Mouse (Mus musculus) spleen, postnatal 36 days (tissue): ENCODE data around the gene Dnajc19.
"Not testable (repeated sequence)": the region's sequence is repeated elsewhere in the genome, so short reads cannot be mapped to it uniquely, and the experiment has no call there.

Source experiments
- DNase-seq, 2 experiments: peaks; one replicate each; pipeline ENCODE4 v3.0.0; 2022; ENCODE audit warnings: low spot score in 2 of 2, mixed read lengths in 1 of 2

Dnajc19 gene

DNA sequence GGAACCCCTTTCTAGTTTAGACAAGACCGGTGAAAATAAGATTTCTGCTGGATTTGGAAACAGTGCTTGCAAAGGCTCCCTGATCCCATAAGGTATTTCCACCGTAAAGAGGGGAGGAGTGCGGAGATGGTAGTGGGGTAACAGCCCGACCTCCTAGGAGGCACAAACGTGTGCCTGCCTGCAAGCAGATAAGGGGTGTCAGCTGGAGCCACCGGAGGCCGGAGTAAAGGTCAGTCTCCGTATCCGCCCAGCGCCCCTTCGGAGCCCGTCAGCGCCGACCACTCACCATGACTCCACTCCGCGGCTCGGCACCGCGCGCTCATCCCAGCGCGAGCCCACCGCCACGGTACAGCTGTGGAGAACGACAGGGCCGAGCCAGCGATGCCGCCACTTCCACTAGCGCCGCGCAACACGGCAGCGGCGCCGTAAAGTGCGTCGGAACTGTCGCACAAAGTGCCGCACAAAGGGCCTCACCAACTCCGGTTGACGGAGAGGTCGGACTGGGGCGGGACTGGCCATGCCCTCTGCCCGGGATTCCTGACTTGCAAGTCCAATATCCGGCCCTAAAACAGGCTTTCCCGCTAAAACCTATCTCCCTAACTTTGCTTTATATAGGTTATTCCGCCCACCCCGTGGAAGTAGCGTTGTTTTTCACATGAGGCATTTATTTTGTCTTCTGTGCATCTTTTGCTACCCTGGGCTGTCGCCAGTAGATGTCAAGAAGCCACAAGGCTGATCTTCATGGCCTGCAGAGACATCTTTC lies at the start of gene Dnajc19:
Dnajc19 (minus strand) TSS at position 422 of the 763 bp plus-strand sequence.
- DNase-seq = peak; percentile 89

DNA sequence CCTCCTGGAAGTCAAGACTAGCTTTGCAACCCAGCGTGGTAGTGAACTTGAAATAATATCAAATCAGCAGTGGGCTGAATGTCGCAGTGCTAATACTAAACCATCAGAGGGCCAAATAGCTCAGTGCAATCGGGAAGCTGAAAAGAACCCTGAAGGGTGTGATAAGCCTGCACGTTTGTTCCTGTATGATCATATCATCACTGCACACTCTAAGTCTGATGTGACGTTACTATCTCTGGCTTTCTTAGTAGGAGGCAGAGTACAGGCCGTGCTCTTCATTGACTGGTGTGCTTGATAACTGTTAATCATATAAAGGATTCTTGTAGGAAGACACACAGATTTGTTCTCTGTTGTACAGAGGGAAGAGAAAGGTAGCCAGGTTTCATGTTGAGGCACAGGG lies 48.8 kb upstream of the Dnajc19 start:
- no peak for DNase-seq

DNA sequence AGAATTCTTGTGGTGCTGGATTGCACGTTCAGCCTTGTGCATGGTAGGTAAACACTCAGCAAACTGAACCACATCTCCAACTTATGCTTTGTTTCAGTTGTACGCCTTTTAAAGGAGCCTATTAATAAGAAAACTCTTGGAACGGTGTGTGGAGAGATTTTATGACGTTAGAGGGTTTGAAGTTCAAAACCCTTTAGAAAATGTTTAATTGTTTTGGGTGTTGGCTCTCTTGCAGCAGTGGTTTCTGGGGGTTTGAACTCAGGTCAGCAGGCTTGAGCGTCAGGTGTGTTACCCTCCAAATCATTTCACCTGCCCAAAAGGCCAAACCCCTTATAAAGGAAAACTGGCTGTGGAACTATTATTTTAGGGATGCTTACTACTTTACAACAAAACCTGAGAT lies 40.2 kb upstream of the Dnajc19 start:
- DNase-seq = no peak

DNA sequence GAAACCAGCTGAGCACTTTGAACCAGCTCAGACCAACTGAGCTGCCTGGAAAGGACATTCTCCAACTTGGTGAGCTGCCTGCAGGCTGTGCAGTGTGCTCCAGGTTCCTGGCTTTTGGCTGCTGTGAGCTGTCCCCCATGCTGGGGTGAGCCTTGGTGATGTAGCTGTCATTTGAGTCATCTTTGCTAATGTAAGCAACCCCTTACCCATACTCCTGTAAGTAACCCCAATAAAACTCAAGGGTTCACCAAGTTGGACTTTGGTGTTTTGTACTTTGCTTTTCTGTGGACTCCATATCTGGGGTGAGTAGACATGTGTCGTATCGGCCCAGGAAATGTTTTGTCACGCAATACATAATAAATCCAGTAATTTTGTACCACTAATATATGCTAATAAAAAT lies 39.7 kb upstream of the Dnajc19 start:
- no peak for DNase-seq

DNA sequence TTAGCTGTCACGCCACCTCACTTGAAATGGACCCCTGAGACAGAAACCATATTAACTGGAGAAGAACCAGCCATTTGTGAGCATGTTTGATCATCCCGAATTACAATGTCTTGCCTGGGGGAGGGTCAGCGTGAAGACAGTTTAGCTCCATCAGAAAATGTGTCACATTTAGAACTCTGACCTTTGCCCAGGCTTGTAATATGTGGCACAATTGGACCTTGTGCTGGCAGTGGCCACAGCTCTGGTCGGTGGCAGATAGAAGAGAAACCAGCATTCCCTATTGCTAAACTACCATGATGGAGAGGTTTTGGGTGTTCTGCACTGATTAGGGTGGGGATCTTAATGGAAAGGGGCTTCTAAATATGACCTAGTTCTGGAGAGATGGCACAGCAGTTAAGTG lies 38.7 kb upstream of the Dnajc19 start:
- DNase-seq = no peak

DNA sequence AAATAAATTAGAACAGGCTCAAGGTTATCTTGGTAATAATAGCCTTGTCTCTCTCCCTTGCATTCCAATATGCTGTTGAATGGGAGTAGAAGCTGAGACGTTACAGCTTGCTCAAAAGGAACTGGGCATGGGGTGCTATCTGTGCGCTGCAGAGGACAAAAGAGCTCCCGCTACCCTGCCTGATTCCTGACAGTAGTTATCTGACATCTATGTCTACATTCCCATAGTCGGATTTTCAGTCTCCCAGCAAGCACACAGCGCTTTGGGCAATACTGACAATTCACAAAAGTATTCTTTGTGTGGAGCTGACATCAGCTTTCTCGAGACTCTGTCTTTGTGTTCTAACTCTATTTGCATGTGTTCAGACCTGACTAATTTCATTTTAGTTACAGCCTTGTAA lies 34.7 kb upstream of the Dnajc19 start:
- no peak for DNase-seq

DNA sequence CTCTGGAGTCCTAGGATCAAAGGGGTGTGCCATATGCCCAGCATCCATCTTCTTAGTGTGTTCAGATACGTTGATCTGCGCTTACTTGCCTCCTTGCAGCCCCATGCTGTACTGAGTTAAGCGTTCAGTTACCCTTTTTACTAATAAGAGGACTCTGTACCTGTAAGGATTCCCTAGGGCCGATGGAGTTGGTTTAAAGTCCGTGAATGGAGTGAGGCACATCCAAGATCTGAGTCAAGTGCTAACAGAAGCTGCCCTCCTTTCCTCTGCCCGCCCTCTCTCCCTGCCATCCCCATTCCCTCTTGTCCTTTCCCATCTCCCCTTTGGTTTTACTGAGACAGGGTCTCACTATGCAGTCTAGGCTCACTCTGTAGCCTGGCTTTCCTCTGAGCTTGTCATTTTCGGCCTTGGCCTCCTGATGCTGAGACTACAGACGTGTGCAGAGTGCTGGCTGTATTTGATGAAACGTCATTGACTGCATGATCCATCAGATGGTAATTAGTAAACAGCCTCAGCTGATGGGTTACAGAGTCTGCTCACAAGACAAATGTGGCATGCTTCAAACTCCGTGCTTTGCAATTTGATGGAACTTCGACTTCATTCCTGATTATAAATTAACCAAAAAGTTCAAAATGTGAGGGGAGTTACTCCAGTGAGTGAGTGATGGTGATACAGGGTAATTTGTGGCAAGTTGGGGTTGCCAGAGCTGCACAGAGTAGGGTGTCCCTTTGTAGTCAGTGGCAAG lies 31.0 kb upstream of the Dnajc19 start:
- no peak for DNase-seq

DNA sequence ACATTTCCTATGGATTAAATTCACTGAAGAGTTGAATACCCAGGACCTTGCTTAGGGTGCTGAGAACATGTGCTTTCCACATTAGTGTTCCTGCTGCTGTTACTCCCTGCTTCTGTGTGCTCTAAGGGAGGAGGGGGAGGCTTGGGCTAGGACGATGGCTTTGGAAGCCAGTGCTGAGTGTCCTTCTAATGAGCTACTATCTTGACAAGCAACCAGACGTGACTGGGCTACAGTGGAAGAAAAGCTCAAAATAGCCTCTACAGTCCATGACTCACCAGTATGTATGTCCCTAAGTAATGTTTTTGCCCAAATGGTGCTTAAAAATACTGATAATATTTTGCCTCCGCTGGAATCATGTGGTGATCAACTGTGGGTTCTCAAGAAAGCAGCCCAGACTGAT lies 26.5 kb upstream of the Dnajc19 start:
- DNase-seq = no peak

DNA sequence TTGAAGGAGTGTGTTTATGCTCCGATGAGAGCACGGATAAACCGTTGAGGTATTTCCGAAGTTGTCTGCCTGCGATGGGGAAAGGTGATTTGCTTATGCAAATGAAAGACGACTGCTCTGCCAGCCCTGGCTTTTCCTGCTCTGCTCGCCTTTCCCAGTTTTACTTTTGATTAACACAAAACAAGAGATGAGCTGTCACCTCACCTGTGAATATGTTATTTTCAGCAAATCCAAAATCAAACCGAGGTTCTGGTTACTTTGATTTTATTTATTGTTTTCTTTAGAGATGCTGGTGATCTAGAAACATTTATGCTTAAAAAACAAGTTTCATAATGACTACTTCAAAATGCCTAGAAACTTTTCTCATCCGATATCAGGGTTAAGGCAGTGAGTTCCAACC lies 25.3 kb upstream of the Dnajc19 start:
- DNase-seq = no peak

DNA sequence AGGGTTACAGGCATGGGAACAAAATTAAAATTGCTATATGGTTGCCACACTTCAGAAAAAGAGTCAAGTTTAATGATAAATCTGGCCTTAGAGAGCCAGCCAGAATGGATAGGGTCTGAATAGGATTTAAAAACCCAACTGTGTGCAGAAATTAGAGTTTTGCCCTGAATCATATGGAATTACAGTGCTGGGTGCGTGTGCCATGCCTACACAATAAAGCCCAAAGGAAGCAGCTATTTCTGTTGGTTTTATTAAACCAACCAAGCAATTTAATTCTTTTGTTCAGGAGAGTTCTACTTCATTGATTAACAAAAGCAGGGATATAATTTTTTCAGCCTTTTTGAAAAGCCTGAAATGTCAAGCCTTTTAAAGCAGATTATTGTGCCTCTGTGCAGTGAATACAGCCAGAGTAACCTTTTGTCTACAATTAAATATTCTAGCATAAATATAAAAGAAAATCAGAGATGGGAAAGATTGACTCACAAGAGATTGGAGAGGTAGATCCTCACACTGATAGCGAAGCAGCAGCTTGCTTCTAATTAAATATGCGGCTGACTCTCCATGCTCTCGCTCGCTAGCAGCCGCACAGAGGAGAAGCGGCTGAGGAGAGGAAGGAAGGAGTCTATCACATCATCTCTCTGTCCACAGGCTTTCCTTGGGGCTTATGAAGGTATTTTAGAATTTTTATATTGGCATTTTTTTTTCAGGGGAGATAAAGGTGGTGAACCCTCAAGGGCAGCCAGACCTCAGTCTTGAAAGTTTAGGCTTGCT lies 23.0 kb upstream of the Dnajc19 start:
- DNase-seq = no peak

DNA sequence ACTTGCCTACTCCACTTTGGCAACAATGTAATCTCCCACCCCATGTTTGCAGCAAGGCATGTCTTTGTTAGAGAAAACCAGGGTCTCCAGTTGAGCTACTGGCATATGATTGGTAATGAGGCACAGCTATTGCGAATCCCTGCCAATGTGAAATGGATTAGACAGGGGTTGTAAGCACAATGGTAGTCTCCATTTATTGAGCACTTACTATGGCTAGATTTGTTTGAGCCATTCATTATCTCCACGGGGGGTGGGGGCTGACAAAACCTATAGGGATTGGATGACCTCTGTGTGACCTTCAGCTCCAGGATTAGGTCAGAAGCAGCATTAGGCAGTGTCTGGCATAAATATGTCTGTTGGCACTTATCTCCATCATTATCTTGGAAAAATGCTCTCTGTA lies 21.8 kb upstream of the Dnajc19 start:
- no peak for DNase-seq

DNA sequence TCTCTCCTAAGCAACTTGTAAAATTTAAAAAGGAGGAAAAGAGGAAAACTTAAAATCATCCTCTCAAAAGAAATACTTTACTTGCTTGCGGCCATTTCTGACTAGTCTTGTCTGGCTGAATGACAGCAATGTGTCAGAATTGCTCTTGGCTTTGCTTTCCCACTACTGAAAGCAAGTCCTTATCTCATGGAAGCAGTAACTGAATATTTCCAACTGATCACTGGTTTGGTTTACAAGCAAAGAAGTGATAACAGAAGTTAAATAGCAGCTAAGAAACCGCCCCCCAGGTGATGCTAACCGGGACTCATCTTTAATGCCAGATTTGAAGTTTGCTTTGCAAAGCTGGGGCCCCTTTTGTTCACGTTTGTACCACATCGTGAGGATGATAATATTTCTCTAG lies 2.5 kb upstream of the Dnajc19 start:
- no peak for DNase-seq

DNA sequence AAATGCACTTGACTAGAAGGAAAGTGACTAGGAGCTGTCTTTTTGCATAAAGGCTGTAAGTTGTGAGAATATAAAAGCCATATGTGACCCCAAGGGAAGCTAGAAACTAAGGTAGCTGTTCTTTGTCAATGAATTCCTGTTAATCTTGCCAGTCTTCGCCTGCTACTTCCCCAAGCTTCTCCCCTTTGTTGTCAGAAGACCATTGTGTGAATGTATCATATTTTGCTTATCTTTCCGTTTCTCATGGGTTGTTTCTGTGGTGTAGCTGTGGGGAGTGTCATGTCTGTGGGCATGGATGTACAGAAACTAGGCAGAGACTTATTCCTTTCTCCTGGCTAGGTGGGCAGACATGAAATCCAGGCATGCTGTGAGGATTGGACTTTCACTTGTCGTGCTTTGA lies 808 bp upstream of the Dnajc19 start:
- no peak for DNase-seq

DNA sequence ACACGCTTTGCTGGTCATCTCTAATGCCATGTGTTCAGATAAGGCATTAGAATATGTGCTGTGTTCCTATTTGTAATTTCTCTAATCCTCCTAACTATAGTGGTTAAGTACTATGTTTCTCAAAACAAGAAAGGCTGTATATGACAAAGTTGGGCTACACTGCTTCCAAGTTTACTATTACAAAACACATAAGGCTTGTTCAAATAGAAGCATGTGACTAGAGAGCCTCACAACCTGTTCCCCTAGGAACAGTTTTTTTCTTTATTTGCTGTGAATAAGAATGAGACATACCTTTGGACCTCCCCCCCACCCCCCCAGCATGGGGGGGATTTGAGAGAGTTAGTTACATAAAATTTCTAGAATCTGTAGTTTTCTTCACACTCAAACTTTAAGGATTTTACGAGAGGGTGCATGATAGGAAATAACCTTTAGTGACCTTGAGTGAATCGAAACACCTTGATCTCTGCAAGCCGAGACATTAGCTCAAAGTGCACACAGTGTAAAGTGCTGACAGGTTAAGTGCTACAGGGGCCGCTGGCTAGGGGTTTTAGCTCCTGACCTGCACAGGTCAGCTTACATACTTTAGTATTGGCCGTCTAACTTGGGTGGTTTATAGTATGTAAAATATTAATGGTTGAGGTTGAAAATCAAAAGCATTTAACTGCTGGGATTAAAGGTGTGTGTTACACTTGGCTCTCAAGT lies 4.9 kb downstream of the Dnajc19 start:
- DNase-seq = no peak

DNA sequence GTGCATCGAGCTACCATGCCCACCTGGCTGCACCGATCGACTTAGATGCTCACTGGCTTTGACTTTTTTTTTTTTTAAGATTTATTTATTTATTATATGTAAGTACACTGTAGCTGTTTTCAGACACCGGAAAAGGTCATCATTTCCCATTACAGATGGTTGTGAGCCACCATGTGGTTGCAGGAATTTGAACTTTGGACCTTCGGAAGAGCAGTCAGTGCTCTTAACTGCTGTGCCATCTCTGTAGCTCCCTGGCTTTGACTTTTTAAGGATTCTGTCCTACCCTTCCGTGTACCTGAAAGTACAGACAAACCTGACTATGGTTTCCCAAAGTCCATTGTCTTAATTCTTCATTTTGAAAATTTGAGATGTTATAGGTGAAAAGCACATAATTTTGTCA lies 8.4 kb downstream of the Dnajc19 start:
- no peak for DNase-seq

DNA sequence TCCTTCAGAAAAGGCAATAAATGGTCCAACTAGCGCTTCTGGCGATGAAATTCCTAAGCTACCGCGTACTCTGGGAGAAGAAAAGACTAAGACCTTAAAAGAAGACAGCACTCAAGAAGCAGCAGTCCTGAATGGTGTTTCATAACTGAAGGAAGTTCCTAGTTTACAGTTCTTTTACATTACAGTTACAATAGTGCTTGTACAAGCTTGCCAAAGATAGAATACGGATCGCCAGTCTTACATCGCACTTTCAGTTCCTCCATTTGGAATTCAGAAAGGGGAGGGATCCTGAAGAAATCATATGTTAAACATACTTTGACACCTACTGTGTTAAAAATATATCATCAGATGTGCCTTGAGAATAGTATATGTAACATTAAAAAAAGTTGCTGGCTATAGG lies 12.2 kb downstream of the Dnajc19 start:
- DNase-seq = not testable (repeated sequence)

DNA sequence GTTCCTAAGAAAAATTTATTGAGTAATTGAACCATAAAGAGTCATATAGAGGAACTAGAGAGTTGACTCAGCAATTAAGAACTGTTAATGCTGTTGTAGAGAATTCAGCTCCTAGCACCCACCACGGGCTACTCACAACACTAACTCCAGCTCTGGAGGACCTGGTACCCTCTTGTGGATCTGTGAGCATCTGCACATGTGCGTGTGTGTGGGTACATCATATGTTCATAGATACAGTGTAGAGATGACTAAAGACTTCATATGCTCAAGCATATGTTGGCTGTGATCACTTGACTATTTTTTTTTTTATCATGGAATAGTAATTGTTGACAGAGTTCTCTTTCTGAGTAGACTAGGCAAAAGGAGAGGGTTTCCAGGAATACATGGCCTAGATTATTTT lies 18.8 kb downstream of the Dnajc19 start:
- DNase-seq = no peak

DNA sequence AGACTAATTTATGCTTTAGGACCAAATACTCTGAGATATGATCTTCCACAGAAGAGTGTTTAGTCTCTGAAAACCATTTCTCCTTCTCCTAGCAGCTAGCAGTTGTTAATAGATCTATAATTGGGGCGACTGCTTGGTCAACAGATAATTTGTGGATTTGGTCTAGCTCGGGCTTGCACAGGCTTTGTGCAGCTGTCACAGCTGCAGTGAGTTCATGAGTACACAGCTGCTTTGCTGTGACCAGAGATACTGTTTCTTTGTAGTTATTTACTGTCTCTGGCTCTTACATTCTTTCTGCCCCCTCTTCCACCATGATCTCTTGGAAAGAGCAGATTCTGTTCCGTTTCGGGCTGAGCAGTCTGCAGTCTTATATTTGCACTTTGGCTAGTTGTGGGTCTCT lies 39.1 kb downstream of the Dnajc19 start:
- no peak for DNase-seq

DNA sequence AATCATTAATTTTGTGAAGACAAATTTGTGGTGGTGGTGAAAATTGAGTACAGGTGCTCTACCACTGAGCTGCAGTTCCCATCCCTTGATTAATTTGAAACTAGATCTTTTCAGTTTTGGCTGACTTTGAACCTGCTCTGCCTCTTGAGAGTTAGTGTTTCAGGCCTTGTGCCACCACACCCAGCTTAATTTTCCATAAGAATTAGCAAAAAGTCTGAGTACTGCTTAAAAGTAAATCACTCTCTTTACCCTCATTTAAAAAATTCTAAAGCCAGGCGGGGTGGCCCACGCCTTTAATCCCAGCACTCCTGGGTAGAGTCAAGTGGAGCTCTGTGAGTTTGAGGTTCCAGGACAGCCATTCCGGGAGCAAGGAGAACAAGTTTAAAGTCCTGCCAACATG lies 45.4 kb downstream of the Dnajc19 start:
- no peak for DNase-seq

DNA sequence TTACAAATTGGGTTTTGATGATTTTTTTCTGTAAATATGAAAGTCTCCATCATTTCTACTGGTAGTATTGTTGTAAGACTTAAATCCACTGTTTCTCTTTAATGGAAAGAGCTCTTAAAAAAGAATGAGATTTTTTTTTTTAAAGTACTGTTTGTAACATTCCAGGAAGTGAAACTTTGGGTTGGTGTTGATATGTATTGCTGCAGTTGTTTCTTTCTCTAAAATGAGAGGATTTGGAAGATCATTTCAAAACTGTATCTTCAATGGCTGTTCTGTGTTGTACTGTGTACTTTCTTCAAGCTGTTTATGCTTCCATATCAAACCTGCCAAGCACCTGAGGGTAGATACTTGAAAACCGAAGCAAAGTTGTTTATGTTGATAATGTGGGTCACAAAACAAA lies 46.3 kb downstream of the Dnajc19 start:
- no peak for DNase-seq

DNA sequence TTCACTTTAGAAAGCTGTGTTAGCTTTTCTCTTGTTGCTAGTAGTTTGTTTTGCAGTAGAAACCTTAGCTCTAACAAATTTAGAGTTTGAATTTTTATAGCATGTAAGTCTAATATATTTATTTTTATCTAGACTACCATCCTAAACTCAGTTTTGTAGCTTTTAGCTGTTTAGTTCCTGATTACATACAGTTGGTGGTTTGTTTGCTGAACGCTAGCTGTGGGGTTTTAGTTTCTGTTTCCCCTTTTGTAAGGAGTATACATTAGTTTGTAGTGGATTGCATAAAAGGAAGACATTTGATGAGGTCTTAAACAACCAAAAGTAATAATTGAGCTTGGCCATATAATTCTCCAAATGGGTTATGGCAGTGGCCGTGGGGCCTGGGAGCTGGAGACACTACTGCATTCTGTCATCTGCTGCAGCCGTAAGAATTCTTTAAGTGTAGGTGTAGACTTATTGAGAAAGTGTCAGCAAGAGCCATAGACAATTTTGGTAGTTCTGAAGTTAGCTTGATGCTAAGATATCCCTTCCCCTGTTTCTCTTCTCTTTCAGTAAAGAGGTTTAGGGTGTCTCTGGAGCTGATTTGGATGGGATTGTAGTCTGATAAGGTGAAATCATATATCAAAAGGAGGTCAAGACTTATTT lies 47.3 kb downstream of the Dnajc19 start:
- DNase-seq = peak in 1 of 2 experiments; percentile 13

DNA sequence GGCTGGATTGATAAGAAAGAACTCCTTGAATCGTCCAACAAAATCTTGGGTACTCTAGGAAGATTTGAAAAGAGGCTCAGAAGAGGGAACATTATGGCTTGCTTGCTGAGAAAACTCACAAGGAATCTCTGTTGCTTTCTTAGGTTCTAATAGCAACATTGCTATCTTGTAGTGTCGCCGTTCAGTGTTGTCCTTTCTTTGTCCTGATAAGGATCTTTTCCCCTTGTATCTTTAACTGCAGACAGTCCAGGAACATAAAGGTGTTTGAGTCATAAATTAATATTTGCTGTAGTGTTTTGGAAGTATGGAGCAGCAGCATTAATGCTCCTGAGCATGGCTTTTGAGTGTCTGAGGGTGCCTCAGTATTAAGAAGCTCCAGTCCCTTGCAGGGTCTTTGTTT lies 50.5 kb downstream of the Dnajc19 start:
- no peak for DNase-seq
